Comparison of ENCODE assay signal across 9 mouse cellular contexts in the genomic region with DNA sequence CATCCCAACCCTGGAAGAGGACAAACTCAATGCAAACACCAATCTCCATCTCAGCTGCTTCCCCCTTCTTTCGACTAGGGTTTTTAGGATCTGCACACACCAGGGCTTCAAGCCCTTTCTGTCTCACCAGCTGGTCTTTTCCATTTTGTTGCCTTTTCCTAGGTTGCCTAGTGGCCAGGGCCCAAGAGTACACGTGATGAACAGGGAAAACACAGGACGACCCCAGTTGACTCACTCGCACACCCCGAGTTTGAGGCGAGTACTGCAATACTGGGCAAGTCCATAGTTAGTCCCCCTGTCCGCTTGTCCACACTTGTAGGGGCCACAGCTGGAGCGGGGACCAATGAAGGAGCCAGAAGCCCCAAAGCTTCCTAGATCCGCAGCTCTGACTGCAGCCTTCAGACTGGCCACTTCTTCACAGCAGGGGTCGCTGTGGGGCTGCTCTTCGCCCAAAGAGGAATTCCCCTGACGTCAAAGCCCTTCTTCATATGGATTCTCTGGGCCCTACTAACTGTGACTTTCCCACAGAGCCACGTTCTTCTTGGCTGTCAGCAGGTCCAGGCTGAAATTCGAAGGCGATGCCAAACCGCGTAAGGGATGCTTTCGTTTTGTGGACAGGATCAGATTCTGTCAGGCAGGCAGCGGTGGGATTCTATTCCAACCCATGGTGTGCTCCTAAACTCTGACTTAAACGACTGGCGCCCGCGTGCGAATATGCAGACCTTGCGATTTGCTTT. TPM values are rescaled to one million over a fixed set of nuclear protein-coding genes. Genes with fewer than 3 reads are reported as not detected.
DNase-seq lines count a peak whose midpoint lies in the region; ATAC-seq and TF ChIP-seq lines count a peak whose summit lies in the region.
"Not testable (repeated sequence)": the region's sequence is repeated elsewhere in the genome, so short reads cannot be mapped to it uniquely, and the experiment has no call there.
"Had no signal": no experiment of that assay in that cellular context is flagged by ENCODE, and none has a peak within 500 bp of the region (broad histone marks: within the 10 kb centered on the region; RNA-seq: fewer than 3 reads in every experiment).

Gene D13Ertd608e, plus strand, starts transcription at position 687 of the 737 bp plus-strand sequence.

- H3K9me3 ChIP-seq in hindbrain, embryonic 16.5 days (ENCODE audit: control insufficient read depth, low read length); neural tube, embryonic 15.5 days (replicated peaks): not testable (repeated sequence)

- peak; percentile 48 for ATAC-seq in hindbrain, embryonic 16.5 days
- peak; percentile 58 for ATAC-seq in neural tube, embryonic 15.5 days (ENCODE audit: low FRiP score)

- 18% methylated on average over 18 of the region's 25 CpGs for WGBS in hindbrain, embryonic 16.5 days
- 18% methylated on average over 19 of the region's 25 CpGs for WGBS in neural tube, embryonic 15.5 days
- WGBS in thymus, adult 2 months, result 14% methylated on average over 19 of the region's 25 CpGs

- peak; percentile 34 for DNase-seq in R1 (ENCODE audit: low read depth, low spot score)
- peak; percentile 26 to 33 for DNase-seq in cerebellum, postnatal 25 days
- peak; percentile 40 for DNase-seq in gastrocnemius, adult 2 months
- peak; percentile 15 to 24 for DNase-seq in layer of hippocampus, postnatal 36 days
- peak; percentile 35 for DNase-seq in lung, postnatal 10 days
- peak; percentile 46 for DNase-seq in thymus, adult 2 months

- intact Hi-C loops in gastrocnemius, adult 2 months (cut with DNase I), result not testable (repeated sequence)

- not testable (repeated sequence) for H3K36me3 ChIP-seq in hindbrain, embryonic 16.5 days (ENCODE audit: control insufficient read depth, insufficient read depth, low read length); neural tube, embryonic 15.5 days; thymus, adult 2 months (ENCODE audit: control insufficient read depth, insufficient read depth, low read length)

- TF ChIP-seq CTCF in gastrocnemius, adult 2 months (IDR thresholded peaks at IDR 0.05), result peak; percentile 61
- not testable (repeated sequence) for TF ChIP-seq CTCF in thymus, adult 2 months (IDR thresholded peaks at IDR 0.05; ENCODE audit: borderline replicate concordance, control insufficient read depth, extremely low read depth, insufficient read depth, low read length, poor library complexity)

- TF ChIP-seq POLR2A in thymus, adult 2 months (IDR thresholded peaks at IDR 0.05; ENCODE audit: control insufficient read depth, extremely low read depth, insufficient read depth, low read length, poor library complexity), result not testable (repeated sequence)

- not testable (repeated sequence) for H3K27ac ChIP-seq in gastrocnemius, adult 2 months; hindbrain, embryonic 16.5 days (ENCODE audit: low read depth, low read length); neural tube, embryonic 15.5 days (replicated peaks); thymus, adult 2 months (ENCODE audit: control insufficient read depth, insufficient read depth, low read length)

- H3K9ac ChIP-seq in hindbrain, embryonic 16.5 days (ENCODE audit: low read depth, low read length); neural tube, embryonic 15.5 days (replicated peaks): not testable (repeated sequence)

- H3K4me2 ChIP-seq in hindbrain, embryonic 16.5 days (ENCODE audit: low read length), result peak within 1 kb of the TSS; percentile 48
- H3K4me2 ChIP-seq in neural tube, embryonic 15.5 days, result peak within 1 kb of the TSS; percentile 51

- H3K4me3 ChIP-seq in gastrocnemius, adult 2 months, result peak within 1 kb of the TSS; percentile 64
- peak within 1 kb of the TSS; percentile 28 for H3K4me3 ChIP-seq in hindbrain, embryonic 16.5 days (ENCODE audit: low read length)
- peak within 1 kb of the TSS; percentile 30 for H3K4me3 ChIP-seq in neural tube, embryonic 15.5 days (replicated peaks)
- H3K4me3 ChIP-seq in thymus, adult 2 months (ENCODE audit: control insufficient read depth, insufficient read depth, low read length), result peak within 1 kb of the TSS; percentile 38

- H3K27me3 ChIP-seq in hindbrain, embryonic 16.5 days (replicated peaks; ENCODE audit: control insufficient read depth, insufficient read depth, low read length); neural tube, embryonic 15.5 days (replicated peaks); thymus, adult 2 months (ENCODE audit: control insufficient read depth, insufficient read depth, low read length): not testable (repeated sequence)

- not testable (repeated sequence) for H3K4me1 ChIP-seq in hindbrain, embryonic 16.5 days (ENCODE audit: control insufficient read depth, insufficient read depth, low read depth, low read length); neural tube, embryonic 15.5 days; thymus, adult 2 months (replicated peaks; ENCODE audit: control insufficient read depth, insufficient read depth, low read length)

RNA-seq across cellular contexts. Expression of gene D13Ertd608e, which starts in this region (rescaled TPM):
- total RNA-seq in gastrocnemius, adult 2 months (2021), result not detected
- not detected in 2 replicates for polyA plus RNA-seq in hindbrain, embryonic 16.5 days (2015; fragmentation: Nextera tagmentation; extraction: Ambion mirVana)
- not detected for total RNA-seq in layer of hippocampus, postnatal 36 days (2021)
- not detected in 2 replicates for polyA plus RNA-seq in neural tube, embryonic 15.5 days (2015; fragmentation: Nextera tagmentation; extraction: Ambion mirVana)
- 1.4 TPM in 1 of 2 replicates, not detected in the other for polyA plus RNA-seq in thymus, adult 2 months (2012; rRNA removed)
- total RNA-seq: layer of hippocampus, postnatal 25 days had no signal

Comparison
In these comparisons a context has a peak if more than half of its experiments do, and no peak if none do; other contexts are left out.
1. Peak in DNase-seq and H3K4me3 ChIP-seq in gastrocnemius, adult 2 months; RNA of the gene not detected or under 1 TPM.
2. Peak in ATAC-seq, H3K4me3 ChIP-seq and H3K4me2 ChIP-seq in hindbrain, embryonic 16.5 days; RNA of the gene not detected or under 1 TPM.
3. Peak in DNase-seq in layer of hippocampus, postnatal 36 days; RNA of the gene not detected or under 1 TPM.
4. Peak in ATAC-seq, H3K4me3 ChIP-seq and H3K4me2 ChIP-seq in neural tube, embryonic 15.5 days; RNA of the gene not detected or under 1 TPM.